Mouse (Mus musculus) kidney, postnatal 25 days (tissue): ENCODE measurements around the gene Borcs8.
A peak's percentile ranks its signal among the peaks of the same experiment; 100 is the strongest.

Experiments used
- DNase-seq, 2 experiments: peaks; one replicate each; pipeline ENCODE4 v3.0.0; 2021; ENCODE audit warnings: mixed read lengths in 2 of 2

The Borcs8 gene

DNA sequence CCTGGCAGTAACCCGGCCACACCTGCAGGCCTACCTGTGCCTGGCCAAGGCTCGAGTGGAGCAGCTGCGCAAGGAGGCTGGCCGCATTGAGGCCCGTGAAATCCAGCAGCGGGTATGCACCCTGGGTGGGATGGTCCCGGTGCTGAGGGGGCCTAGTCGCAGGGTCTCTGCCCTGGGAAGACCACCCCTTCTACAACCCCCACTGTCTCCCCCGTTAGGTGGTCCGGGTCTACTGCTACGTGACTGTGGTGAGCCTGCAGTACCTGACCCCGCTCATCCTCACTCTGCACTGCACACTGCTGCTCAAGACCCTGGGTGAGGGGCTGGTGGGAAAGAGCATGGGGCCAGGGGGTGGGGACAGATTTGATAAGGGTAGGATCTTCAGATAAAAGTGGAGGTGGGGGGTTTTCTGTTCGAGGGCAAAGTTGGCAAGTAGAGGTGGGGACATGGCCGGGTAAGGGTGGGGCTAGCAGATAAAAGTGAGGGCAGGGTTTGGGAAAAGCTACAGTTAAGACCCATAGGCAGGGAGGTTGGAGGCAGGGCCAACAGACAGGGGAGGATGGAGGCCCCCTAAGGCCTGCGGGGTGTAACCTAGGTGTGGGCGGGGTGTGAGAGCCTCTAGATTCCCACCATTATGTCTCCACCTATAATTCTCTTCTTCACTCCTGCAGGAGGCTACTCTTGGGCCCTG lies 42.1 kb downstream of the Borcs8 start:
- DNase-seq, result no peak

DNA sequence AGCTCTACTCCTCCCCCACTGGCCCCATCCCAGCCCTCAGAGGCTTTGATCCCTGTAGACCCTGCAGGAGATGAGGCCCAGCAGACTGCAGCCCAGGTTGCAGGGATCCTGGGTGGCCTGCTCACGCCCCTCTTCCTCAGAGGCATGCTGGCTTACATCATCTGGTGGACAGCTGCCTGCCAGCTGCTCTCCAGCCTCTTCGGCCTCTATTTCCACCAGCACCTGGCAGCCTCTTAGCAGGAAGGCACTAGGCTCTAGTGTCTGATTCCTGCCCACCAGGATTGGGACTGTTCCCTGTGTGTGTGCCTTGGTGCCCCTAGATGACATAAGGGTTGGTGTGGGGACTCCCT lies 42.6 kb downstream of the Borcs8 start:
- DNase-seq, result no peak

DNA sequence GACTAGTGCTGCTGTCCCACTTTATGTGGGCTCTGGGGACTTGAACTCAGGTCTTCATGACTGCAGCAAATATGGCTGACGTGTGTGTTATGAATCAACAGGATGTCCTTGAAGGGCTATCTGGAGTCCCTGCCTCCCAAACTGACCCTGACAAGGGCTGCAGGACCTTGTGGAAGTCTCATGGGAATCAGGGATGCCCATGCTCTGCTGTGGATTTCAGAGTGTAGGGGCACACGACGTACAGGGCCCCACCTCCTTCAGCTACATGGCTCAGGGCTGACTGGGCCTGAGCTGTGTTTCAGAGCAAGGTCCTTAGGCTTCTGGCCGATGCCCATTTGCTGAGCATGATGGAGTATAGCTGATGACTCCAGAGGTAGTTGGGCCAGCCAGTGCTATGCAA lies 43.9 kb downstream of the Borcs8 start:
- DNase-seq, result no peak

GRCm38 (mm10) chr8:70188707-70189106 lies 49.4 kb downstream of the Borcs8 start:
- peak; percentile 89 to 93 for DNase-seq

- DNase-seq, result peak; percentile 74 to 91
Measured at GRCm38 (mm10) chr8:70193238-70193637, 53.9 kb downstream of the Borcs8 start.

- DNase-seq, result peak in 1 of 2 experiments; percentile 46
Measured at GRCm38 (mm10) chr8:70194191-70194590, 54.9 kb downstream of the Borcs8 start.

DNA sequence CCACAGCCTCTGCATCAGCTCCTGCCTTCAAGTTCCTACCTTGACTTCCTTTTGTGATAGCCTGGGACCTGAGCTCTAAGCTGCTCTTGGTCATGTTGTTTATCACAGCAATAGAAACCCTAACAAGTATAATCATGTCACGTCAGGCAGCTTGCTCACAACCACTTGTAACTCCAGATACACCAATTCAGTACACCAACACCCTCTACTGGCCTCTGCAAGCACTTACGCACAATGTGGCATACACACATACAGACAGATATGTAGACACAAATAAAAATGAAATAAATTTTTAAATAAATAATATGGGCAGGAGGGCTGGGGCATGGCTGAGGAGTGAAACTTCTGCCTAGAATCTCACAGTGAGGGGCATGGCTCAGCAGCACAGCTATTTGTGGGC lies 56.5 kb downstream of the Borcs8 start:
- no peak for DNase-seq
